Mouse (Mus musculus): Measurements from ENCODE around the gene Cnih3. TPM values are rescaled to one million over a fixed set of nuclear protein-coding genes. Genes with fewer than 3 reads are reported as not detected.

Cnih3 gene
- polyA plus RNA-seq, 1 experiment from 2014 or later = 1.1 TPM

GRCm38 (mm10) chr1:181422796-181423195 lies 70.4 kb downstream of the Cnih3 start:
- Histone ChIP-seq H3K9ac (ENCODE audit: low read depth, low read length) (no peak overlapping the region), H3K27me3 (ENCODE audit: control insufficient read depth, insufficient read depth, low read length) (no peaks in the 10 kb centered on the region), H3K4me3 (ENCODE audit: low read depth, low read length) (no peak overlapping the region), H3K9me3 (ENCODE audit: control insufficient read depth, low read length) (no peaks in the 10 kb centered on the region), H3K36me3 (ENCODE audit: control insufficient read depth, insufficient read depth, low read length) (no peaks in the 10 kb centered on the region), H3K4me2 (replicated peaks; ENCODE audit: low read depth, low read length) (no peak overlapping the region), H3K4me1 (replicated peaks; ENCODE audit: control insufficient read depth, insufficient read depth, low read length) (no peaks in the 10 kb centered on the region), H3K27ac (ENCODE audit: low read depth, low read length) (no peak overlapping the region)
- 62% methylated on average over 6 of the region's 6 CpGs for WGBS
- DNase-seq (ENCODE audit: low spot score) (no peak), ATAC-seq (ENCODE audit: low FRiP score) (no peak)

GRCm38 (mm10) chr1:181424922-181425321 lies 72.5 kb downstream of the Cnih3 start:
- Histone ChIP-seq H3K36me3 (ENCODE audit: control insufficient read depth, insufficient read depth, low read length) (no peaks in the 10 kb centered on the region), H3K4me1 (replicated peaks; ENCODE audit: control insufficient read depth, insufficient read depth, low read length) (no peaks in the 10 kb centered on the region), H3K27me3 (ENCODE audit: control insufficient read depth, insufficient read depth, low read length) (no peaks in the 10 kb centered on the region), H3K4me2 (replicated peaks; ENCODE audit: low read depth, low read length) (no peak overlapping the region), H3K4me3 (ENCODE audit: low read depth, low read length) (no peak overlapping the region), H3K9ac (ENCODE audit: low read depth, low read length) (no peak overlapping the region), H3K9me3 (ENCODE audit: control insufficient read depth, low read length) (no peaks in the 10 kb centered on the region), H3K27ac (ENCODE audit: low read depth, low read length) (no peak overlapping the region)
- WGBS = 90% methylated on average over 3 of the region's 3 CpGs
- no peak for ATAC-seq (ENCODE audit: low FRiP score)
- DNase-seq (ENCODE audit: low spot score) = no peak

DNA sequence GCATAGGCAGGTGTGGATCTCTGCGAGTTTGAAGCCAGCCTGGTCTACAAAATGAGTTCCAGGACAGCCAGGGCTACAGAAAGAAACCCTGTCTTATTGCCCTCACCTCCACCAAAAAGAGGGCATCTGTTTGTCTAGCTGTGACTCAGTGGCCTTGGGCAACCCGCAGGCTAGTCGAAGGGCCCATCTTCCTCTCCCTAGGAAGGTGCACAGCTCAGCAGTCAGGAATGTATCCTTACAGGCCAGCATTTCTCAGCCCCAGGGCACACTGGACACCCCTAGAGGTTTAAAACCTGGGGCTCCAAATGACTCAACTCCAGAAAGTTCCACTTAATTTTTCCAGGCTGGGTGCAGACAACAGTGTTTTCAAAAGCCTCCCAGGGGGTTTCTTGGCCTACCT lies 73.0 kb downstream of the Cnih3 start:
- H3K4me2 ChIP-seq (replicated peaks; ENCODE audit: low read depth, low read length) = no peak overlapping the region
- no peaks in the 10 kb centered on the region for H3K9me3 ChIP-seq (ENCODE audit: control insufficient read depth, low read length)
- no peak for ATAC-seq (ENCODE audit: low FRiP score)
- H3K27me3 ChIP-seq (ENCODE audit: control insufficient read depth, insufficient read depth, low read length) = no peaks in the 10 kb centered on the region
- H3K4me3 ChIP-seq (ENCODE audit: low read depth, low read length) = no peak overlapping the region
- H3K36me3 ChIP-seq (ENCODE audit: control insufficient read depth, insufficient read depth, low read length) = no peaks in the 10 kb centered on the region
- H3K27ac ChIP-seq (ENCODE audit: low read depth, low read length) = no peak overlapping the region
- 94% methylated on average over 3 of the region's 3 CpGs for WGBS
- no peak for DNase-seq (ENCODE audit: low spot score)
- no peak overlapping the region for H3K9ac ChIP-seq (ENCODE audit: low read depth, low read length)
- H3K4me1 ChIP-seq (replicated peaks; ENCODE audit: control insufficient read depth, insufficient read depth, low read length) = no peaks in the 10 kb centered on the region

DNA sequence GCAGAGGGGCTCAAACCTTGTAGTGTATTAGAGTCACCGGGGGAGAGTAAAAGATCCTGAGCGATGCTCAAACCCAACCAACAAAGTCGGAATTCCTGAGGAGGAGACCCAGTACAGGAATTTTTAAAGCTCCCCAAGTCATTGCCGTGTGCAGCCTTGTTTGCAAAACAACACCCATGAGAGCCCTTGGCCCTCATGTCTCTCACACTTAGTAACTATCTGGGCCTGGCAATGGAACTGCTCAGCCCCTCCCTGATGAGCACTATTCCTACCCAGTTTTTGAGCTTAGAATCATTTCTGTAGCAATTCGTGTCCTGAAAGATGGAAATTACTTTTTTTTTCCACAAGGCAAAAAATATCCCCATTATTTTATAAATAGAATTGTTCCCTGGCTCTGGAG lies 74.0 kb downstream of the Cnih3 start:
- H3K4me3 ChIP-seq (ENCODE audit: low read depth, low read length) = no peak overlapping the region
- H3K27ac ChIP-seq (ENCODE audit: low read depth, low read length) = no peak overlapping the region
- H3K27me3 ChIP-seq (ENCODE audit: control insufficient read depth, insufficient read depth, low read length) = no peaks in the 10 kb centered on the region
- 86% methylated on average over 5 of the region's 5 CpGs for WGBS
- no peaks in the 10 kb centered on the region for H3K9me3 ChIP-seq (ENCODE audit: control insufficient read depth, low read length)
- no peaks in the 10 kb centered on the region for H3K36me3 ChIP-seq (ENCODE audit: control insufficient read depth, insufficient read depth, low read length)
- H3K4me2 ChIP-seq (replicated peaks; ENCODE audit: low read depth, low read length) = no peak overlapping the region
- no peak overlapping the region for H3K9ac ChIP-seq (ENCODE audit: low read depth, low read length)
- no peak for ATAC-seq (ENCODE audit: low FRiP score)
- no peaks in the 10 kb centered on the region for H3K4me1 ChIP-seq (replicated peaks; ENCODE audit: control insufficient read depth, insufficient read depth, low read length)
- DNase-seq (ENCODE audit: low spot score) = no peak

DNA sequence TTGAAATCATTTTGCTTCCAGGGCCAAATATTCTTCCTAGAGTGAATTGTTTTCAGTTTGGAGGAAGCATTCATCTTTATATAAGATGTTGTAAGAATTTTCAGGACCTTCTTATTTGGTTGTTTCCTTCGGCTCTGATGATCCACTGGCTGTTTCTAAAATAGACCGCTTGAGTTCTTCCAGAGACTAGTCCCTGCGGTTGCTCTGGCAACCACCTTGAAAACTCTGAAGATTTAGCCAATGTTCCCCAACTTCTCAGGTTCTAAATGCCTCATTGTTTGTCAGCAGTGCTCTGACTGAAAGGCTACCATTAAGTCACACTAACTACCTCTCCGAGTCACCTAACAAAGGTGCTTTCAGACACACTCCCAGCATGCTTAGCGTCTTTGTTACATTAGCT lies 80.8 kb downstream of the Cnih3 start:
- Histone ChIP-seq H3K27ac (ENCODE audit: low read depth, low read length) (no peak overlapping the region), H3K36me3 (ENCODE audit: control insufficient read depth, insufficient read depth, low read length) (no peaks in the 10 kb centered on the region), H3K9ac (ENCODE audit: low read depth, low read length) (no peak overlapping the region), H3K9me3 (ENCODE audit: control insufficient read depth, low read length) (no peaks in the 10 kb centered on the region), H3K4me1 (replicated peaks; ENCODE audit: control insufficient read depth, insufficient read depth, low read length) (no peaks in the 10 kb centered on the region), H3K27me3 (ENCODE audit: control insufficient read depth, insufficient read depth, low read length) (no peaks in the 10 kb centered on the region), H3K4me2 (replicated peaks; ENCODE audit: low read depth, low read length) (no peak overlapping the region), H3K4me3 (ENCODE audit: low read depth, low read length) (no peak overlapping the region)
- ATAC-seq (ENCODE audit: low FRiP score) = no peak
- 89% methylated on average over 5 of the region's 5 CpGs for WGBS
- DNase-seq (ENCODE audit: low spot score) = no peak

GRCm38 (mm10) chr1:181435414-181435813 lies 83.0 kb downstream of the Cnih3 start:
- peak overlapping the region; percentile 24; the same call in 1 of the 2 replicates for H3K27ac ChIP-seq (ENCODE audit: low read depth, low read length)

DNA sequence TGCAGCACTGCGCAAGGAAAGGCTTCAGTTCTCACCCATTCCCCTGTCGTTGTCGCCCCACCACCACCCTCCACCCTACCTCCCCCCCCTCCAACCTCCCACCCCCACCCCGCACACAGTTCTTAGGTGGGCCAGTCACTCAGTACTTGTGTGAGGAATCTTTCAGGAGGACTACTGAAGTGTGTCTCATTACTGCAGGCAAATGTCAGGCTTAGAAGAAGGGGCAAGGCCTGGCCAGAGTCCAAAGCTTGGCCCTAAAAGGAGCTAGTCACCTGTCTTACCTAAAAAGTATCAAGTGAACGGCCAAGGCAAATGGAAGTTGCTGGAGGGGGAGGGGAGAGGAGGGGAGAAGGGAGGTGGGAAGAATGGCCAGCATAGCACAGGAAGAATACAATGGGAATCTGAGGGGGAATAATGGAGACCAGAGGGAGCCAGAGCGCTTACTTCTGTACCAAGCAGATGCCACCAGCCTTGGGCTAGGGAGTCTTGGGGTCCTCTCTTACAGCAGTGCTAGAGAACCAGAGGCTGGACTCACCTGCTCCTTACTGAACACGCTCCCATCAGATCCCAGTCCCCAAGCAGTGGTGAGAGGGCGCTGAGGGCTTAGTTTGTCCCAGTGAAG lies 88.7 kb downstream of the Cnih3 start:
- Histone ChIP-seq H3K4me1 (replicated peaks; ENCODE audit: control insufficient read depth, insufficient read depth, low read length) (no peaks in the 10 kb centered on the region), H3K9ac (ENCODE audit: low read depth, low read length) (no peak overlapping the region), H3K4me2 (replicated peaks; ENCODE audit: low read depth, low read length) (no peak overlapping the region), H3K4me3 (ENCODE audit: low read depth, low read length) (no peak overlapping the region), H3K36me3 (ENCODE audit: control insufficient read depth, insufficient read depth, low read length) (no peaks in the 10 kb centered on the region), H3K27me3 (ENCODE audit: control insufficient read depth, insufficient read depth, low read length) (no peaks in the 10 kb centered on the region), H3K9me3 (ENCODE audit: control insufficient read depth, low read length) (no peaks in the 10 kb centered on the region), H3K27ac (ENCODE audit: low read depth, low read length) (no peak overlapping the region)
- no peak for DNase-seq (ENCODE audit: low spot score)
- no peak for ATAC-seq (ENCODE audit: low FRiP score)
- WGBS = 75% methylated on average over 8 of the region's 8 CpGs

More at GRCm38 (mm10) chr1:181435414-181435813, 83.0 kb downstream of the Cnih3 start:
- 76% methylated on average over 5 of the region's 5 CpGs for WGBS
- no peak overlapping the region for H3K4me3 ChIP-seq (ENCODE audit: low read depth, low read length)
- no peaks in the 10 kb centered on the region for H3K36me3 ChIP-seq (ENCODE audit: control insufficient read depth, insufficient read depth, low read length)
- no peaks in the 10 kb centered on the region for H3K27me3 ChIP-seq (ENCODE audit: control insufficient read depth, insufficient read depth, low read length)
- no peak for DNase-seq (ENCODE audit: low spot score)
- H3K9me3 ChIP-seq (ENCODE audit: control insufficient read depth, low read length) = no peaks in the 10 kb centered on the region
- no peaks in the 10 kb centered on the region for H3K4me1 ChIP-seq (replicated peaks; ENCODE audit: control insufficient read depth, insufficient read depth, low read length)
- no peak overlapping the region for H3K4me2 ChIP-seq (replicated peaks; ENCODE audit: low read depth, low read length)
- H3K9ac ChIP-seq (ENCODE audit: low read depth, low read length) = no peak overlapping the region
- ATAC-seq (ENCODE audit: low FRiP score) = no peak

DNA sequence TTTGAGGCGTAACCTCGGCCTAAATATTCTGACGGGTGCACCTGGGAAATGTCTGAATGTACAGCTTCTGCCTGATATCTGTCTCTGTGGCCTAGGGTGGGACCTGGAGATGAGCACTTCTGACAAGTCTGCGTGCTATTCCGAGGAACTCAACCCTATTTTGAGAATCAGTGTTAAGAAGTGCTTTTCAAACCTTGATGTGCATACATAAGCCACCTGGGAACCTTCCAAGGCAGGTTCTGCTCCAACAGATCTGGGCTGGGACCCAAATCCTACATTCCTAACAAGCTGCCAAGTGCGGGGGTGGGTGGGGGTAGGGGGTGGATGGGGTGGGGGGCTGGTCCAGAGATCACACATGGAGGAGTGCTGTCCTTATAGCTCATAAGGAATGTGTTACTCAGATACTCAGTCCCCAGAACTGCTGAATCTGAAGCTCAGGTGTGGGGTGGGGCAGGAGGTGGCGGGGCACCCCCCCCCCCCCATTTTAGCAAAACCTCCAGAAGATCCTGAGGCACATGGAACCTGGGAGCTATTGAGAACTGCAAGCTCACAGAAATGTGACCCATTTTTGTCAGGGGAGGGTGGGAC lies 89.3 kb downstream of the Cnih3 start:
- no peaks in the 10 kb centered on the region for H3K36me3 ChIP-seq (ENCODE audit: control insufficient read depth, insufficient read depth, low read length)
- no peak overlapping the region for H3K4me2 ChIP-seq (replicated peaks; ENCODE audit: low read depth, low read length)
- WGBS = 89% methylated on average over 7 of the region's 7 CpGs
- no peak overlapping the region for H3K9ac ChIP-seq (ENCODE audit: low read depth, low read length)
- H3K27me3 ChIP-seq (ENCODE audit: control insufficient read depth, insufficient read depth, low read length) = no peaks in the 10 kb centered on the region
- H3K27ac ChIP-seq (ENCODE audit: low read depth, low read length) = no peak overlapping the region
- no peaks in the 10 kb centered on the region for H3K4me1 ChIP-seq (replicated peaks; ENCODE audit: control insufficient read depth, insufficient read depth, low read length)
- ATAC-seq (ENCODE audit: low FRiP score) = no peak
- H3K4me3 ChIP-seq (ENCODE audit: low read depth, low read length) = no peak overlapping the region
- DNase-seq (ENCODE audit: low spot score) = no peak
- H3K9me3 ChIP-seq (ENCODE audit: control insufficient read depth, low read length) = no peaks in the 10 kb centered on the region

GRCm38 (mm10) chr1:181445041-181445440 lies 92.6 kb downstream of the Cnih3 start:
- 91% methylated on average over 5 of the region's 5 CpGs for WGBS
- no peak overlapping the region for H3K4me3 ChIP-seq (ENCODE audit: low read depth, low read length)
- ATAC-seq (ENCODE audit: low FRiP score) = no peak

More at GRCm38 (mm10) chr1:181445041-181445440, 92.6 kb downstream of the Cnih3 start:
- Histone ChIP-seq H3K27ac (ENCODE audit: low read depth, low read length) (no peak overlapping the region), H3K36me3 (ENCODE audit: control insufficient read depth, insufficient read depth, low read length) (no peaks in the 10 kb centered on the region), H3K9ac (ENCODE audit: low read depth, low read length) (no peak overlapping the region), H3K4me1 (replicated peaks; ENCODE audit: control insufficient read depth, insufficient read depth, low read length) (no peaks in the 10 kb centered on the region), H3K4me2 (replicated peaks; ENCODE audit: low read depth, low read length) (no peak overlapping the region), H3K9me3 (ENCODE audit: control insufficient read depth, low read length) (no peaks in the 10 kb centered on the region), H3K27me3 (ENCODE audit: control insufficient read depth, insufficient read depth, low read length) (no peaks in the 10 kb centered on the region)
- no peak for DNase-seq (ENCODE audit: low spot score)

All from hindbrain, embryonic 11.5 days (tissue).